Mouse (Mus musculus): ENCODE results near the gene Cd48. TPM values are rescaled to one million over a fixed set of nuclear protein-coding genes. Genes with fewer than 3 reads are reported as not detected.

The Cd48 gene
- 7.2 and 15.0 TPM in 2 replicates for polyA plus RNA-seq (2011; ENCODE audit: insufficient read depth, insufficient read length, low replicate concordance, missing spikeins)

GRCm38 (mm10) chr1:171681531-171682299 is at the start of gene Cd48:
TSS of gene Cd48 (plus strand) at chr1:171682009.
- Histone ChIP-seq H3K4me1 (ENCODE audit: control insufficient read depth, insufficient read depth, low read length) (peaks cover 7% of the 10 kb centered on the region; the same call in 1 of the 2 replicates), H3K4me3 (replicated peaks; ENCODE audit: control insufficient read depth, low read depth, low read length) (peak within 1 kb of the TSS; percentile 82), H3K27ac (ENCODE audit: control insufficient read depth, insufficient read depth, low read depth, low read length, poor library complexity) (peak within 1 kb of the TSS; percentile 88)
- TF ChIP-seq CTCF (IDR thresholded peaks at IDR 0.05; ENCODE audit: control insufficient read depth, insufficient read depth, low read length) = no peak
- TF ChIP-seq POLR2A (IDR thresholded peaks at IDR 0.05; ENCODE audit: borderline replicate concordance, control insufficient read depth, low read depth, low read length) = no peak
- 8% methylated on average over 14 of the region's 14 CpGs for WGBS

- Histone ChIP-seq H3K4me1 (ENCODE audit: control insufficient read depth, insufficient read depth, low read length) (peaks cover 1% of the 10 kb centered on the region; the same call in 1 of the 2 replicates), H3K4me3 (replicated peaks; ENCODE audit: control insufficient read depth, low read depth, low read length) (no peak overlapping the region), H3K27ac (ENCODE audit: control insufficient read depth, insufficient read depth, low read depth, low read length, poor library complexity) (no peak overlapping the region)
- 74% methylated on average over 6 of the region's 6 CpGs for WGBS
- TF ChIP-seq POLR2A (IDR thresholded peaks at IDR 0.05; ENCODE audit: borderline replicate concordance, control insufficient read depth, low read depth, low read length) (no peak), CTCF (IDR thresholded peaks at IDR 0.05; ENCODE audit: control insufficient read depth, insufficient read depth, low read length) (no peak)
These were observed 46.1 kb upstream of the Cd48 start for GRCm38 (mm10) chr1:171635696-171636095.

GRCm38 (mm10) chr1:171637101-171637500 is 44.7 kb upstream of the Cd48 start:
- H3K27ac ChIP-seq (ENCODE audit: control insufficient read depth, insufficient read depth, low read depth, low read length, poor library complexity) = no peak overlapping the region

DNA sequence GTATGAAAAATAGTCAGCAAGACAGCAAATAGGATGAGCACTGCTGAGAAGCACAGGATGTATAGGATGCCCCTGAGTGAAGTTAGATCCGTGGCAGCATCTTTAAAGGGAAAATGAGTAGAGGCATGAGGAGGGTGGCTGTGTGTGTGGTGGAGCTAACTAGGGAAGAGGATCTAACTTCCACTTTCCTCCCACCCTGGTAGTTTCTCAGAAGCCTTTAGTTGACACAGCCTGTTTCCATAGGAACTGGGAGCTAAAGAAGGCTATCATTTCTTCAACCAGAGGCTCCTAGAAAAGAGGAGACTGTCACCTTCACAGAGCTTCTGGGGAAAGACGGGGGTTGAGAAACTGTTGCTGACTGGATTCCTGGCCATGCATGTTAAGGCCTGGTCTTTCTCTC is 43.1 kb upstream of the Cd48 start:
- 52% methylated on average over 2 of the region's 2 CpGs for WGBS
- Histone ChIP-seq H3K27ac (ENCODE audit: control insufficient read depth, insufficient read depth, low read depth, low read length, poor library complexity) (no peak overlapping the region), H3K4me1 (ENCODE audit: control insufficient read depth, insufficient read depth, low read length) (peaks cover 1% of the 10 kb centered on the region; the same call in 1 of the 2 replicates), H3K4me3 (replicated peaks; ENCODE audit: control insufficient read depth, low read depth, low read length) (no peak overlapping the region)
- TF ChIP-seq CTCF (IDR thresholded peaks at IDR 0.05; ENCODE audit: control insufficient read depth, insufficient read depth, low read length) (no peak), POLR2A (IDR thresholded peaks at IDR 0.05; ENCODE audit: borderline replicate concordance, control insufficient read depth, low read depth, low read length) (no peak)

More at GRCm38 (mm10) chr1:171637101-171637500, 44.7 kb upstream of the Cd48 start:
- peaks cover 1% of the 10 kb centered on the region; the same call in 1 of the 2 replicates for H3K4me1 ChIP-seq (ENCODE audit: control insufficient read depth, insufficient read depth, low read length)
- no peak overlapping the region for H3K4me3 ChIP-seq (replicated peaks; ENCODE audit: control insufficient read depth, low read depth, low read length)
- TF ChIP-seq CTCF (IDR thresholded peaks at IDR 0.05; ENCODE audit: control insufficient read depth, insufficient read depth, low read length) = no peak
- no peak for TF ChIP-seq POLR2A (IDR thresholded peaks at IDR 0.05; ENCODE audit: borderline replicate concordance, control insufficient read depth, low read depth, low read length)
- 53% methylated on average over 8 of the region's 8 CpGs for WGBS

- TF ChIP-seq POLR2A (IDR thresholded peaks at IDR 0.05; ENCODE audit: borderline replicate concordance, control insufficient read depth, low read depth, low read length) (no peak), CTCF (IDR thresholded peaks at IDR 0.05; ENCODE audit: control insufficient read depth, insufficient read depth, low read length) (no peak)
- 87% methylated on average over 6 of the region's 6 CpGs for WGBS
- Histone ChIP-seq H3K4me1 (ENCODE audit: control insufficient read depth, insufficient read depth, low read length) (peaks cover 3% of the 10 kb centered on the region), H3K4me3 (replicated peaks; ENCODE audit: control insufficient read depth, low read depth, low read length) (no peak overlapping the region), H3K27ac (ENCODE audit: control insufficient read depth, insufficient read depth, low read depth, low read length, poor library complexity) (no peak overlapping the region)
These were observed 41.0 kb upstream of the Cd48 start for GRCm38 (mm10) chr1:171640796-171641195.

DNA sequence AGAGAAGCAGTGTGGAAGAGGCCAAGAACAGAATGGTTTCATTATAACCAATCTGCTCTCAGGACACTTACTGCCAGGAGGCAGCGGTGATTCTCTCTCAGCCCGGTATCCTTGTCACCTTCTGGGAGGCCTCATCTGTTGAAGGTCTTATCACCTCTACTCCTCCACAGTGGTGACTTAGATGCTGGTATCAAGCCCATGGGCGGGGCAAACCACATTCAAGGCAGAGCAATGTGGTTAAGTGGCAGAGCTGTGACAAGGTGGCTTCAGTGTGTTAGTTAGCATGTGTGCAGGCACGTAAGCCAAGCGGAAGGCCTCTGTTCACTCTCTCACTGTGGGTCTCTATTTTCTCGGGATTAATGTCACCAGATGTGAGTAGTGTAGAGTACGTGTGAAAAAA is 38.2 kb upstream of the Cd48 start:
- Histone ChIP-seq H3K4me1 (ENCODE audit: control insufficient read depth, insufficient read depth, low read length) (peaks cover 5% of the 10 kb centered on the region), H3K27ac (ENCODE audit: control insufficient read depth, insufficient read depth, low read depth, low read length, poor library complexity) (no peak overlapping the region), H3K4me3 (replicated peaks; ENCODE audit: control insufficient read depth, low read depth, low read length) (no peak overlapping the region)
- WGBS = 59% methylated on average over 7 of the region's 7 CpGs
- TF ChIP-seq POLR2A (IDR thresholded peaks at IDR 0.05; ENCODE audit: borderline replicate concordance, control insufficient read depth, low read depth, low read length) (no peak), CTCF (IDR thresholded peaks at IDR 0.05; ENCODE audit: control insufficient read depth, insufficient read depth, low read length) (no peak)

GRCm38 (mm10) chr1:171646429-171646940 is 35.3 kb upstream of the Cd48 start:
- H3K27ac ChIP-seq (ENCODE audit: control insufficient read depth, insufficient read depth, low read depth, low read length, poor library complexity) = peak overlapping the region; percentile 50
- no peak overlapping the region for H3K4me3 ChIP-seq (replicated peaks; ENCODE audit: control insufficient read depth, low read depth, low read length)
- peaks cover 5% of the 10 kb centered on the region for H3K4me1 ChIP-seq (ENCODE audit: control insufficient read depth, insufficient read depth, low read length)
- TF ChIP-seq CTCF (IDR thresholded peaks at IDR 0.05; ENCODE audit: control insufficient read depth, insufficient read depth, low read length) (no peak), POLR2A (IDR thresholded peaks at IDR 0.05; ENCODE audit: borderline replicate concordance, control insufficient read depth, low read depth, low read length) (no peak)
- WGBS = 38% methylated on average over 5 of the region's 5 CpGs

DNA sequence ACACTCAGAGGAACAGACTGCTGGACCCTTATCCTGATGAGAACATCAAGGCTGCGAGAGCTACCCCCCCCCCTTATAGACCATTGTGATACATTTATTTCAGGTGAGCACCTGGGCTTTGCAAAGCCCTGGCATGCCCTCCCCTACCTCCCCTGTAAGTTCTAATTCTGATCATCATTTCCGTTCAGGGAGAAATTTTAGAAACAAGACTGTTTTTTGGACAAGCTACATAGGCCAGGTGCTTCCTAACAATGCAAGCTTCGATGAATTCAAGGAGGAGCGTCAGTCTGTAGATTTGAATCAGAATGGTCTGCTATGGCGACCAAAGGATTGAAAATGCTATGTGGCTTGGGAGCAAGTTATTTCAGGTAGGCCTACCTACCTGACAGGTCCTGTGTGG is 34.1 kb upstream of the Cd48 start:
- WGBS = 65% methylated on average over 5 of the region's 5 CpGs
- Histone ChIP-seq H3K27ac (ENCODE audit: control insufficient read depth, insufficient read depth, low read depth, low read length, poor library complexity) (peak overlapping the region; percentile 56; the same call in 1 of the 2 replicates), H3K4me1 (ENCODE audit: control insufficient read depth, insufficient read depth, low read length) (peaks cover 5% of the 10 kb centered on the region), H3K4me3 (replicated peaks; ENCODE audit: control insufficient read depth, low read depth, low read length) (no peak overlapping the region)
- no peak for TF ChIP-seq CTCF (IDR thresholded peaks at IDR 0.05; ENCODE audit: control insufficient read depth, insufficient read depth, low read length)
- no peak for TF ChIP-seq POLR2A (IDR thresholded peaks at IDR 0.05; ENCODE audit: borderline replicate concordance, control insufficient read depth, low read depth, low read length)

Measured in bone marrow, adult 2 months (tissue).